Mouse (Mus musculus) megakaryocyte, embryonic 14.5 days (primary cell): ENCODE data around the gene Kctd12b. TPM values are rescaled to one million over a fixed set of nuclear protein-coding genes. Genes with fewer than 3 reads are reported as not detected.
"Not testable (repeated sequence)": the region's sequence is repeated elsewhere in the genome, so short reads cannot be mapped to it uniquely, and the experiment has no call there.

ENCODE experiments used
- H3K27me3 ChIP-seq: replicated peaks from 2 replicates; pipeline ENCODE3; 2012; ENCODE audit warnings: inconsistent platforms
- H3K36me3 ChIP-seq: replicated peaks from 2 replicates; pipeline ENCODE3; 2012; ENCODE audit warnings: low read length, inconsistent platforms, mixed read lengths
- H3K4me1 ChIP-seq: 2 replicates; pipeline ENCODE4 v1.6.1; 2012; ENCODE audit warnings: inconsistent platforms
- H3K4me3 ChIP-seq: replicated peaks from 2 replicates; pipeline ENCODE3; 2012; ENCODE audit warnings: moderate library complexity, mild to moderate bottlenecking, inconsistent platforms
- H3K9me3 ChIP-seq: 2 replicates; pipeline ENCODE4 v1.6.1; 2012; ENCODE audit warnings: inconsistent platforms
- FLI1 ChIP-seq: IDR thresholded peaks from 2 replicates; pipeline ENCODE4 v1.6.1; 2012; ENCODE audit warnings: low read length, inconsistent platforms, mixed read lengths
- GATA1 ChIP-seq: IDR thresholded peaks from 3 replicates; pipeline ENCODE4 v1.6.1; 2012; ENCODE audit warnings: mixed read lengths, low read length, inconsistent platforms, borderline replicate concordance
- polyA plus RNA-seq: library from polyadenylated mRNA; stranded (reverse); fragments of >175 nt; gene quantifications from 2 replicates; pipeline ENCODE4 v1.2.3, GENCODE M21; 2012; ENCODE audit warnings: low replicate concordance; ENCODE audit not compliant: insufficient read depth

Kctd12b gene
- polyA plus RNA-seq = not detected in 2 replicates

DNA sequence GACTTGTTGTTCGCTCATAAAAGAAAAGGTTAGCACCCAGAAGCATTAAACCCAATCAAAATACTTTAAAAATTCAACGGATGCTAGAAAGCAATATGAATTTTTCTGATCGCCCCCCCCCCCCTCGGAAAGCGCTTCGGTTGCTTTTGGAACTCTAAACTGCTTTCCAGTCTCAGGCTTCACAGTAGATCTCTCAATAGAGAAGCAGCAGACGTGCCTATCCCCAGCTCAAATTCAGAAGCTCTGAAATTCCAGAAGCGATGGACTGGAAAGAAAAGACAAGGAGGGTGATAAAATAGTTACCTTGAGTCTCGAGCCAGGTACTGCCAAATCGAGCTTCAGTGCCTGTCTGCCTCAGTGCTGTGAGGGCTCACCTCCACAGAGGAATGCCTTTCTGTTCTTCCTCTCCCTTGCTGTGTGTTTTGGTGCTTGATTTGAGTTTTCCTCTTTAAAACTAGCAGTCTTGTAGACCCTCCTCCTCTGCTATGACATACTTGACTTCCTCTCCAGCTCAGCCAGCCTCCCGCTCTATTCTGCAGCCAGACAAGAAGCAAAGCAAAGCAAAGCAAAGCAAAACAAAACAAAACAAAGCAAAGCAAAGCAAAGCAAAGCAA is at the start of gene Kctd12b:
Gene Kctd12b, minus strand, starts transcription at position 610 of the 614 bp plus-strand sequence.
- H3K4me3 ChIP-seq = peak within 1 kb of the TSS; percentile 91
- TF ChIP-seq GATA1 (no peak), FLI1 (no peak)
- no peaks in the 10 kb centered on the region for H3K36me3 ChIP-seq
- H3K9me3 ChIP-seq = no peaks in the 10 kb centered on the region
- peaks cover 2% of the 10 kb centered on the region for H3K27me3 ChIP-seq
- no peaks in the 10 kb centered on the region for H3K4me1 ChIP-seq

DNA sequence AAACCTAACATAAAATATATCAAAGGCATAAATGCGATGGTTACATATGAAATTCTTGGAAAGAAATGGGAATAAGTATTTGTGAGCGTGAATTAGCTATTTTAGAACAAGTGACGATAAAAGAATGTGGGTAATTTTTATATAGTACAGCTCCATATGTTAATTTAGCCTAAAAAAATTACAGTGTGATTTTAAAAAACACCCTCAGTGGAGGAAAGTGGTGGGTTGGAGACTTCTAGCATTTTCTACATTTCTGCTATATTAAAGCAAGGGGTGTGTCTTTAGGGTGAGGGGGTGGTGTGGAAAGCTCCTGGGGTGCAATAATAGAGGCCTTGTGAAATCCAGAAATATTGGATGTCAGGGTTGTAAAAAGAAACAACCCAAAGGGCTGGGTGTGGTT is 46.3 kb upstream of the Kctd12b start:
- Histone ChIP-seq H3K27me3 (peaks cover 6% of the 10 kb centered on the region), H3K36me3 (peaks cover 14% of the 10 kb centered on the region), H3K4me1 (no peaks in the 10 kb centered on the region), H3K9me3 (no peaks in the 10 kb centered on the region), H3K4me3 (no peak overlapping the region)
- no peak for TF ChIP-seq FLI1
- no peak for TF ChIP-seq GATA1

GRCm38 (mm10) chrX:153735697-153736096 is 39.5 kb upstream of the Kctd12b start:
- Histone ChIP-seq H3K27me3 (peaks cover 6% of the 10 kb centered on the region), H3K4me1 (no peaks in the 10 kb centered on the region), H3K4me3 (no peak overlapping the region), H3K36me3 (peaks cover 43% of the 10 kb centered on the region), H3K9me3 (no peaks in the 10 kb centered on the region)
- TF ChIP-seq FLI1 = no peak
- no peak for TF ChIP-seq GATA1

GRCm38 (mm10) chrX:153724400-153724799 is 28.2 kb upstream of the Kctd12b start:
- Histone ChIP-seq H3K27me3 (no peaks in the 10 kb centered on the region), H3K9me3 (no peaks in the 10 kb centered on the region), H3K36me3 (peaks cover 7% of the 10 kb centered on the region), H3K4me1 (no peaks in the 10 kb centered on the region; the same call in 1 of the 2 replicates), H3K4me3 (peak overlapping the region; percentile 93)
- TF ChIP-seq FLI1 (no peak), GATA1 (no peak)

GRCm38 (mm10) chrX:153723110-153723916 is 27.1 kb upstream of the Kctd12b start, which contains the start of gene Nbdy:
Gene Nbdy (plus strand): TSS chrX:153723590.
- Histone ChIP-seq H3K4me1 (no peaks in the 10 kb centered on the region; the same call in 1 of the 2 replicates), H3K4me3 (peak within 1 kb of the TSS; percentile 93), H3K9me3 (no peaks in the 10 kb centered on the region), H3K27me3 (no peaks in the 10 kb centered on the region), H3K36me3 (peaks cover 7% of the 10 kb centered on the region)
- TF ChIP-seq FLI1 (no peak), GATA1 (no peak)

DNA sequence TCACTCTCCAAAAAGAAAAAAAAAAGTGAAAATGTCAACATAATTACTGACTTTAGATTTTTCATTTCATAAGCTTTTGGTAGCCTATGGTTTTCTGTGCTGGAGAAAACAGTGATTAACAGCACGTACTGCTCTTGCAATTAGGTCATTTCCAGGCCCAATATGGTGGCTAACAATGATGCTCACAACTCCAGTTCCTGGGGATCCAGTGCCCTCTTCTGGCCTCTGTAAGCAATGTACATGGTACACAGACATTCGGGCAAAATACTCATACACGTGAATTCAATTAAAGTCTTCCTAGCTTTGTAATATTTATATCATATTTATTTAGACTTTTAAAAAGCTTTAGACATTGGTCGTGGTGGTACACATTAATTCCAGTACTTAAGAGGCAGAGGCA is 23.4 kb upstream of the Kctd12b start:
- Histone ChIP-seq H3K36me3 (no peaks in the 10 kb centered on the region), H3K9me3 (no peaks in the 10 kb centered on the region), H3K4me3 (no peak overlapping the region), H3K27me3 (no peaks in the 10 kb centered on the region), H3K4me1 (peaks cover 8% of the 10 kb centered on the region)
- TF ChIP-seq FLI1 = no peak
- no peak for TF ChIP-seq GATA1

DNA sequence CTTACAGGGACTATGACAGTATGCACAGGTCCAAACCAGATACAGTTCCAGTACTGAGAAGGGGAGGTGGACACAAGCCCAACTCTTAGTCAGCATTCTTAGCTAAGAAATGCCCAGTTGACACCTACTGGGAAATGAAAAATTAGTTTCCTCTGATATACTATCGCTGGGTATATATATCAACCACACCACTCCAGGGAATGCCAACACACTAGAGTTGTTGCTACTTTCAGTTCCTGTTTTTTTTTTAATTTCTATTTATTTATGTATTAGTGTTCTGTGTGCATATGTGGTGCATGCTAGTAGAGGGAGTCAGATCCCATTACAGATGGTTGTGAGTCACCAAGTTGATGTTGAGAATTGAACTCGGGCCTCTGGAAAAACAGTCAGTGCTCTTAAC is 20.5 kb upstream of the Kctd12b start:
- TF ChIP-seq GATA1 = no peak
- TF ChIP-seq FLI1 = no peak
- Histone ChIP-seq H3K36me3 (no peaks in the 10 kb centered on the region), H3K9me3 (no peaks in the 10 kb centered on the region), H3K4me1 (peaks cover 11% of the 10 kb centered on the region), H3K27me3 (peaks cover 3% of the 10 kb centered on the region), H3K4me3 (no peak overlapping the region)

- Histone ChIP-seq H3K9me3 (no peaks in the 10 kb centered on the region), H3K4me3 (no peak overlapping the region), H3K4me1 (no peaks in the 10 kb centered on the region), H3K36me3 (no peaks in the 10 kb centered on the region), H3K27me3 (peaks cover 8% of the 10 kb centered on the region)
- TF ChIP-seq GATA1 (no peak), FLI1 (no peak)
Observed at GRCm38 (mm10) chrX:153707735-153708134, 11.5 kb upstream of the Kctd12b start.

DNA sequence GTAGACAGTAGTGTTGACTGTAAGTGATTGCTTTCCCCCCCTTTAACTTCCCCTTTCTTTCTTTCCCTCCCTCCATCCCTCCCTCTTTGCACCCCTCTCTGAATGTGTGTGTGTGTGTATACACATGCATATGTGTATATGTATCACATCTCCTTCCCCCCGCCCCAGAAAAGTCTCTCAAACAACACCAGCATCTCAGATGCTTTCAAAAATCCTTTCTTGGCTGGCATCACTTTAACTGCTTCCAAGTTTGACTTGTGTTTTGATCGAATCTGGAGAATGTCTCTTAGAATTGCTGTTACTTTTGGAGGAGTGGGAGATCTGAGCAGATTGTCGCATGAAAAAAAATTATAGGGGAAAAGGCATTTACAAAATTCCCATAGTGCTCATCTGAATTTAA is 4.3 kb upstream of the Kctd12b start:
- no peaks in the 10 kb centered on the region for H3K36me3 ChIP-seq
- TF ChIP-seq GATA1 (no peak), FLI1 (no peak)
- H3K27me3 ChIP-seq = peaks cover 6% of the 10 kb centered on the region
- H3K4me1 ChIP-seq = no peaks in the 10 kb centered on the region
- no peak overlapping the region for H3K4me3 ChIP-seq
- no peaks in the 10 kb centered on the region for H3K9me3 ChIP-seq

DNA sequence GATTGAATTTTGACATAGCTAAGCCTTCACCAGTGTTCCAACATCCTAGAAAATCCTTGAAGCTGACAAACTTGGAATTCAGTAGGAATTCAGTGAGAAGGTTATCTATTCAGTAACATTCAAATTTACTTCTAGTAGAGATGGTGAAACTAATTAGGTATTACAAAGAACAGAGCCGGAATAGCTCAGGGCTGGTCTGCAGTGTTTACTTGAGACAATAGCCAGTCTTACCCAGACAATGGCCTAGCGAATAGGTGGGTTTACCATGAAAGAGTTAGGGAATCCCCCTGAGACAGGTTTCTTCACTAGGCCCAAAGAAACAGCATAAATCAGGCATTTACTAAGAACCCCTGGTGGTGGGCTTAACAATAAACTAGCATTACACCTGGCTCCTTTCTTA is 28.0 kb downstream of the Kctd12b start:
- H3K4me3 ChIP-seq, H3K9me3 ChIP-seq, H3K4me1 ChIP-seq, H3K27me3 ChIP-seq, H3K36me3 ChIP-seq: not testable (repeated sequence)
